Mouse (Mus musculus): ENCODE results near the gene Tbca. TPM values are rescaled to one million over a fixed set of nuclear protein-coding genes. Genes with fewer than 3 reads are reported as not detected.
A peak's percentile ranks its signal among the peaks of the same experiment; 100 is the strongest.

Gene Tbca
- polyA plus RNA-seq, 1 experiment = 10.1 TPM

- H3K27me3 ChIP-seq (ENCODE audit: control insufficient read depth, insufficient read depth, low read length) = peaks cover 5% of the 10 kb centered on the region; the same call in 1 of the 2 replicates
- H3K4me3 ChIP-seq (ENCODE audit: control insufficient read depth, insufficient read depth, low read length) = no peak overlapping the region
- H3K36me3 ChIP-seq (ENCODE audit: control insufficient read depth, insufficient read depth, low read length) = no peaks in the 10 kb centered on the region
- TF ChIP-seq CTCF (IDR thresholded peaks at IDR 0.05; ENCODE audit: borderline replicate concordance, control insufficient read depth, extremely low read depth, insufficient read depth, low read length, poor library complexity) (no peak), POLR2A (IDR thresholded peaks at IDR 0.05; ENCODE audit: control insufficient read depth, extremely low read depth, insufficient read depth, low read length, poor library complexity) (no peak)
- H3K27ac ChIP-seq (ENCODE audit: control insufficient read depth, insufficient read depth, low read length) = no peak overlapping the region
- DNase-seq = no peak
- 38% methylated on average over 5 of the region's 5 CpGs for WGBS
- no peaks in the 10 kb centered on the region for H3K4me1 ChIP-seq (replicated peaks; ENCODE audit: control insufficient read depth, insufficient read depth, low read length)
These were observed 74.0 kb downstream of the Tbca start for GRCm38 (mm10) chr13:94862491-94863230.

DNA sequence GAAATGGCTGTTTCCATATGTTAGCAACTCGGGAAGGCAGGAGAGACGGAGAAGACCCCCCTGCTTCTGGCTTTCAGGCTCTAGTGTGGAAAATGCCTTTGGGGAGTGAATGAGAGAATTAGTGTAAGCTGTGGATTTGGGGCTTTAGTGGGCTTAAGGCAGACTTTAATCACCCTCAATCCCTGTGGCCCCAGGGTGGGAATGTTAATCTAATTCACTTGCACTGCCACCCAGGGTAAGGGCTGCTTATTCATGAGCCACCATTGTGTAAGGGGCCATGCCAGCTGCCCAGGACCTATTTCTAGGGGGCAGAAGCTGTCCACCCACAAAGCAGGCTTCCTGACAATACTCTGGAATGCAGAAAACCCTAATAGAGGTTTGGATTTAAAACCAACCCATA lies 78.2 kb downstream of the Tbca start:
- TF ChIP-seq POLR2A (IDR thresholded peaks at IDR 0.05; ENCODE audit: control insufficient read depth, extremely low read depth, insufficient read depth, low read length, poor library complexity) (no peak), CTCF (IDR thresholded peaks at IDR 0.05; ENCODE audit: borderline replicate concordance, control insufficient read depth, extremely low read depth, insufficient read depth, low read length, poor library complexity) (no peak)
- H3K27ac ChIP-seq (ENCODE audit: control insufficient read depth, insufficient read depth, low read length) = no peak overlapping the region
- no peak overlapping the region for H3K4me3 ChIP-seq (ENCODE audit: control insufficient read depth, insufficient read depth, low read length)
- DNase-seq = no peak
- H3K36me3 ChIP-seq (ENCODE audit: control insufficient read depth, insufficient read depth, low read length) = no peaks in the 10 kb centered on the region
- 62% methylated on average over 2 of the region's 2 CpGs for WGBS
- H3K4me1 ChIP-seq (replicated peaks; ENCODE audit: control insufficient read depth, insufficient read depth, low read length) = no peaks in the 10 kb centered on the region
- H3K27me3 ChIP-seq (ENCODE audit: control insufficient read depth, insufficient read depth, low read length) = peaks cover 22% of the 10 kb centered on the region

- no peak for DNase-seq
- Histone ChIP-seq H3K27ac (ENCODE audit: control insufficient read depth, insufficient read depth, low read length) (no peak overlapping the region), H3K4me3 (ENCODE audit: control insufficient read depth, insufficient read depth, low read length) (no peak overlapping the region), H3K4me1 (replicated peaks; ENCODE audit: control insufficient read depth, insufficient read depth, low read length) (no peaks in the 10 kb centered on the region), H3K36me3 (ENCODE audit: control insufficient read depth, insufficient read depth, low read length) (no peaks in the 10 kb centered on the region), H3K27me3 (ENCODE audit: control insufficient read depth, insufficient read depth, low read length) (peaks cover 28% of the 10 kb centered on the region)
- no peak for TF ChIP-seq POLR2A (IDR thresholded peaks at IDR 0.05; ENCODE audit: control insufficient read depth, extremely low read depth, insufficient read depth, low read length, poor library complexity)
- no peak for TF ChIP-seq CTCF (IDR thresholded peaks at IDR 0.05; ENCODE audit: borderline replicate concordance, control insufficient read depth, extremely low read depth, insufficient read depth, low read length, poor library complexity)
- 57% methylated on average over 4 of the region's 4 CpGs for WGBS
These were observed 79.1 kb downstream of the Tbca start for GRCm38 (mm10) chr13:94867772-94868171.

- WGBS = 4% methylated on average over 32 of the region's 35 CpGs
- no peak overlapping the region for H3K4me3 ChIP-seq (ENCODE audit: control insufficient read depth, insufficient read depth, low read length)
- H3K4me1 ChIP-seq (replicated peaks; ENCODE audit: control insufficient read depth, insufficient read depth, low read length) = no peaks in the 10 kb centered on the region
- no peak for TF ChIP-seq POLR2A (IDR thresholded peaks at IDR 0.05; ENCODE audit: control insufficient read depth, extremely low read depth, insufficient read depth, low read length, poor library complexity)
- peak; percentile 71; the same call in 1 of the 2 replicates for TF ChIP-seq CTCF (IDR thresholded peaks at IDR 0.05; ENCODE audit: borderline replicate concordance, control insufficient read depth, extremely low read depth, insufficient read depth, low read length, poor library complexity)
- H3K27me3 ChIP-seq (ENCODE audit: control insufficient read depth, insufficient read depth, low read length) = peaks cover 32% of the 10 kb centered on the region
- DNase-seq = peak; percentile 21
- H3K36me3 ChIP-seq (ENCODE audit: control insufficient read depth, insufficient read depth, low read length) = no peaks in the 10 kb centered on the region
- no peak overlapping the region for H3K27ac ChIP-seq (ENCODE audit: control insufficient read depth, insufficient read depth, low read length)
These were observed 79.8 kb downstream of the Tbca start for GRCm38 (mm10) chr13:94868478-94868950.

DNA sequence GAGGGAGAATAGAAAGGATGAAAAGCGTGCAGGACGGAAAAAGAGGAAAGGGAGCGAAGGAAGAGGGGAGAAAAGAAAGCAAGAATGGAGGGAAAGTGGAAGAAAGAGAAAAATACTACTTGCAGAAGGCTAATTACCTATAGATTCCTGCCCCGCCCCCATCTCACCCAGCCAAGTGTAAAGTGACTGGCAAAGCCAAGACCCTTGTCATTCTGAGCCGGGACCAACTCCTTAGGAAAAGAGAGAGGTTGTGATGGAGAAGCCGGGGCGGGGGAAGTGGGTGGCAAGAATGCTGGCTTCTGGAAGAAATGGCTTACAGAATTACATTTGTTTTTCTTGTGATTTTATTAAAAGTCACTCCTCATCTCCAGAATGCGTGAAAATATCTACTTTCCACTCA lies 80.8 kb downstream of the Tbca start:
- DNase-seq = no peak
- no peaks in the 10 kb centered on the region for H3K4me1 ChIP-seq (replicated peaks; ENCODE audit: control insufficient read depth, insufficient read depth, low read length)
- H3K27me3 ChIP-seq (ENCODE audit: control insufficient read depth, insufficient read depth, low read length) = peaks cover 38% of the 10 kb centered on the region
- H3K4me3 ChIP-seq (ENCODE audit: control insufficient read depth, insufficient read depth, low read length) = no peak overlapping the region
- TF ChIP-seq CTCF (IDR thresholded peaks at IDR 0.05; ENCODE audit: borderline replicate concordance, control insufficient read depth, extremely low read depth, insufficient read depth, low read length, poor library complexity) (no peak), POLR2A (IDR thresholded peaks at IDR 0.05; ENCODE audit: control insufficient read depth, extremely low read depth, insufficient read depth, low read length, poor library complexity) (no peak)
- H3K36me3 ChIP-seq (ENCODE audit: control insufficient read depth, insufficient read depth, low read length) = no peaks in the 10 kb centered on the region
- H3K27ac ChIP-seq (ENCODE audit: control insufficient read depth, insufficient read depth, low read length) = no peak overlapping the region
- 19% methylated on average over 8 of the region's 8 CpGs for WGBS

DNA sequence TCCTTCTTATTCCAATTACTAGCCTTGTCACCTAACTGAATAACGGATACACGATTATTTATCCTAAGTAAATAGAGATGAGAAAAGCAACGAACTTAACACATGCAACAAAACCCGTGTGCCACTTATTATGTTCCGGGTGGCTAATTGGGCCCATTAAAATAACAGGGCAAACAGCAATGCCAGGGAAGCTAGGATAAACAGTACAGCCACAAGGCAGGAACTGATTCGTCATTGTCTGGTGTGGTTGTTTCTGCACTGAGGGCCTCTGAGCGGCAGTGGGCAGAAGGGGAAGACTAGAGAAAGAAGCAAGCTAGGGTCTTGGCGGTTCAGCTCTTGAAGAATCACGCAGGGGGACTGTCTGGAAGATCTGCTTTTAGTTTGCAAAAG lies 81.4 kb downstream of the Tbca start:
- Histone ChIP-seq H3K27me3 (ENCODE audit: control insufficient read depth, insufficient read depth, low read length) (peaks cover 43% of the 10 kb centered on the region), H3K4me1 (replicated peaks; ENCODE audit: control insufficient read depth, insufficient read depth, low read length) (no peaks in the 10 kb centered on the region), H3K4me3 (ENCODE audit: control insufficient read depth, insufficient read depth, low read length) (no peak overlapping the region), H3K27ac (ENCODE audit: control insufficient read depth, insufficient read depth, low read length) (no peak overlapping the region), H3K36me3 (ENCODE audit: control insufficient read depth, insufficient read depth, low read length) (no peaks in the 10 kb centered on the region)
- TF ChIP-seq POLR2A (IDR thresholded peaks at IDR 0.05; ENCODE audit: control insufficient read depth, extremely low read depth, insufficient read depth, low read length, poor library complexity) = no peak
- TF ChIP-seq CTCF (IDR thresholded peaks at IDR 0.05; ENCODE audit: borderline replicate concordance, control insufficient read depth, extremely low read depth, insufficient read depth, low read length, poor library complexity) = no peak
- WGBS = 8% methylated on average over 9 of the region's 9 CpGs
- no peak for DNase-seq
